Mouse (Mus musculus): ENCODE measurements around the gene Gab3. TPM values are rescaled to one million over a fixed set of nuclear protein-coding genes. Genes with fewer than 3 reads are reported as not detected.
"Not testable (repeated sequence)": the region's sequence is repeated elsewhere in the genome, so short reads cannot be mapped to it uniquely, and the experiment has no call there.

The Gab3 gene
- total RNA-seq, 2 experiments from 2014 or later: 1.6 to 2.7 TPM

GRCm38 (mm10) chrX:75034054-75034453, 51.2 kb downstream of the Gab3 start:
- DNase-seq: not testable (repeated sequence)

- no peak for DNase-seq
Observed at GRCm38 (mm10) chrX:74983734-74984133, 101.5 kb downstream of the Gab3 start.

DNA sequence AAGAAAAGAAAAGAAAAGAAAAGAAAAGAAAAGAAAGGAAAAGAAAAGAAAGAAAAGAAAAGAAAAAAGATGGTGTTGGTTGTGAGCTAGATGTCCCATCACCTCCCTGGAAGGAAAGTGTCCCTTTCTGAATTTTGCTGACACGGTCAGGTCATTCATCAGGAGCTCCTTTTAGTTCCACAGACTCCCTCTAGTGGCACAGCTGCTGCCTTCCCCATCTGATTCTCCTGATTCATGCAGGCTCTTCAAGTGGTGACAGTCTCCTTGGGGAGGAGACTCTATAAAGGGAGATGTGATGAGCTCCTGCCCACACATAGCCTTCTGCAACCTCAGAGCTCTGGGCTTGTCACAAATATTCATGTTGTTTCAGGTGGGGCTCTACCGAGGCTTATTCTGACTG, 122.4 kb downstream of the Gab3 start:
- DNase-seq: not testable (repeated sequence)

DNA sequence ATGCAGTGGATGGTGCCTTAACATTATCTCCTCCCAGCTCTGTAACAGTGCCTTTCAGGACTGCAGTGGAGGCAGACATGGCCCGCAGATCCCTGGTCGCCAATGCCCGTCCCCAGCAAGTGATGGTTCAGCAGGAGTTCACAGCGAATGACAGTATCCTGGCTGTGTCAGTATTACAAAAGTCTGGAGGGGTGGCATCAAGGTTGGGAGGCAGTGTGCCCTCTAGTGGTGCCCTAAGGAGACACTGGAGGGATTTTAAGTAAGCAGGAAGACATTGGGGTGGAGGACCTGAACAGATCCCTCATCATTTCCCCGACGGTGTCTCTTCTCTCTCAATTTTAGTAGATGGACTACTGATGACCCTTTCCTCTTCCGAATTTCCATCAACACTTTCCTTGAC, 126.1 kb downstream of the Gab3 start:
- DNase-seq: not testable (repeated sequence)

Other genes with a start within 250 kb of the Gab3 start
- gene Gm5936, start 248.3 kb downstream of the Gab3 start, total RNA-seq (2021): not detected
- 10 to 100 TPM; 30.0 to 31.0 TPM for gene Dkc1, start 10.4 kb upstream of the Gab3 start, total RNA-seq (2021)
- gene Mpp1, start 45.6 kb upstream of the Gab3 start, total RNA-seq (2021): 10 to 100 TPM; 30.2 to 30.7 TPM
- gene Smim9, start 78.3 kb upstream of the Gab3 start, total RNA-seq (2021): not detected